Mouse (Mus musculus): ENCODE data around the gene Arhgap29. TPM values are rescaled to one million over a fixed set of nuclear protein-coding genes. Genes with fewer than 3 reads are reported as not detected.

The Arhgap29 gene
- total RNA-seq, 2 experiments from 2014 or later = 9.0 to 18.0 TPM

DNA sequence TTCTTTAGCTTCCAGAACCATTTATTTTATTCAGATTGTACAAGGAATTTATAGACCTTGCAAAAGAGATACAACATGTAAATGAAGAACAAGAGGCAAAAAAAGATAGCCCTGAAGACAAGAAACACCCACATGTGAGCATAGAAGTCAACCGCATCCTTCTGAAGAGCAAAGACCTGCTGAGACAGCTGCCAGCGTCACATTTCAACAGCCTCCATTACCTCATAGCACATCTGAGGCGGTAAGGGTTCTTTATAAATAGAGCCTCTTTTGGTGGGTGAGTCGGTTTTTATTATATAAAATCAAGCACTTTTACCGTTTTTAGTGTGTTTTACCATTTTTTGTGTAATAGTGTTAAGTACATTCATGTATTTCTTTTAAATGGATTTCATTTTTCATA is 57.5 kb downstream of the Arhgap29 start:
- DNase-seq (ENCODE audit: low spot score) = no peak

DNA sequence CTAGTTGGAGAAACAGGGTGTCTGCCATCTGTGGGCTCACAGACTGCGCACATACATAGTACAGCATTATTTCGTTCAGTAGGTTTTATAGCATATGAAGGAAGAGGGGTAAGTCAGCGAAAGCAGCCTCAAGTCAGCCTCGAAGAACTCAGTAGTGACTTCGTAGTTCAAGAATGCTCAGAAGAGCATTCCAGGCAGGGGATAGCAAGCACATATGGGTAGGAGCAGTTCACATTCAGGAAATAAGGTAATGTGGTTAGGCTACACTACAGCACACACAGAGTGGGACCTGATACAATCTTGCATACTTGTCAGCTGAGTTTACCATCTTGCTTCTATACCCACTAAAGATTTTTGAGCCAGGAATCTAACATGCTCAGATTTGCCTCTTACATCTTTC is 58.0 kb downstream of the Arhgap29 start:
- DNase-seq (ENCODE audit: low spot score) = no peak

DNA sequence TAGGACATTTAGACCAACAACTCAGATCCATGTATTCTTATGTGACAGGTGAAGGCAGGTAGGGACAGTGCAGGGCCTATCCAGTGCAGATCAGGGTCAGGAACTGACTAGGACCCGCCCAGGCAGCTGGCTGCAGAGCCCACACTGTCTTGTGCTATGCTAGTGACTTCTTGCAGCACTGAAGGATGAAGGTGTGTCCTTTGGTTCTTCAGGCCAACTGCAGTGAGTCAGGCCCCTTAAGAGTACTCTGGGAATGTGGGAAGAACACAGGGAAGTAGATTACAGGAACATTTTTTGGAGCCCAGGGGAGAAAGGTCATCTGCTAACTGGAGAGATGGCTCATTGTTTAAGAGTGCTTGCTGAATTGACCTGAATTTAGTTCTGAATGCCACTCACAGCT is 60.1 kb downstream of the Arhgap29 start:
- DNase-seq (ENCODE audit: low spot score) = peak; percentile 41

DNA sequence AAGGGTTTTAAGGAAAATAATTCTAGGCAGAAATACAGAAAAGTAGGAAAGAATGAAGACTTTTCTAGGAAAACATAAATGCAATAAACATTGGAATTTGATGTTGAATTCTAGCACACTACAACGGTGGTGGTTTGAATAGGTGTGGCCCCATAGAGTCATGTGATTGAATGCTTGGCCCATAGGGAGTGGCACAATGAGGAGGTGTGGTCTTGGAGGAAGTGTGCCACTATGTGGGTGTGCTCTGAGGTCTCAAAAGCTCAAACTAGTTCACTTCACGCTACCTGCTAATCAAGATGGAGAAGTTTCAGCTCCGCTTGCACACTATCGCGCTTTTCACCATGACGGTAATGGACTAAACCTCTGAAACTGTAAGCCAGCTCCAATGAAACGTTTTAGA is 66.1 kb downstream of the Arhgap29 start:
- DNase-seq (ENCODE audit: low spot score) = no peak

DNA sequence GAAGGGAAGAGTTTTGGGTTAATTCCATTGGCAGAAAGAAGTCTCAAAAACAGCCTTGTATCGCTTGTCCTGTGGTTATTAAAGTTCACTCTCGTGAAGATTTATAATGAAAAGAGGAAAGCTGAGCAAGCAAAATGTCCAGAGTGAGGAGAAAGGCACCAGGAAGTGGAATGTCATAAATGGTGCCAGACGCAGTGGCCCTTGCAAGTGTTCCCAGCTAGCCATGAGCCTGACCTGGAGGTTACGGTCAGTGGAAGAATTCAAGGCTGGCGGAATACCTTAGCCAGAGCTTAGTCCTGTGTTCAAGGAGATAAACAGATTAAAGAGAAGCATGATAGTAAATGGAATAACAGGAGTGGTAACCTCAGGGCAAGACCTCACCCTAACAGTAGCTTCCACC is 66.8 kb downstream of the Arhgap29 start:
- no peak for DNase-seq (ENCODE audit: low spot score)

DNA sequence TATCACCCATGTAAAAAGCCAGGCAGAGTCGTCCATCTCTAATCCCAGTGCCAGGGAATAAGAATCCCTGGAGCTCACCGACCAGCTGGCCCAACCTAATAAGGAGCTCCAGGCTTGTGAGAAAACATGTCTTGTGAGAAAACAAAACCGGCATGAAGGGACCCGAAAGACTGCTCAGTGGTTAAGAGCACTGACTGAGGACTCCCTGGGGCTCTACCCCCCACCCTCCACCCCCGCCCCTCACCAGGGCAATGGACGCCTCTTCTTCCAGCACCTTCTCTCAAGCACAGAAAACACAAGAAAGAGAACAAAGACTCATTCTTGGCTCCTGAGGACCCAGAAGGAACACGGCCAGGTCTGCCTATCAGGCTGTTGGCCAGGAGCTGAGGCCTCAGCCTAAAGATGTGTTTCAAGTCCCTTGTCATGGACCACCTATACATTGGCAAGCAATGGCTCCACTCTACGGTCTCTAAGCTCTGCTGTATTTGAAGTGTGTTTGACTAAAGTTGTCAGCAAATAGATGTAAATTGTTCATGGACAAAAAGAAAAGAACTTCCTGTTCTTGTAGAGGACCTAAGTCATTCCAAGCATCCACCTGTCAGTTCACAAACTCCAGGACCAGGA is 68.8 kb downstream of the Arhgap29 start:
- DNase-seq (ENCODE audit: low spot score) = no peak

DNA sequence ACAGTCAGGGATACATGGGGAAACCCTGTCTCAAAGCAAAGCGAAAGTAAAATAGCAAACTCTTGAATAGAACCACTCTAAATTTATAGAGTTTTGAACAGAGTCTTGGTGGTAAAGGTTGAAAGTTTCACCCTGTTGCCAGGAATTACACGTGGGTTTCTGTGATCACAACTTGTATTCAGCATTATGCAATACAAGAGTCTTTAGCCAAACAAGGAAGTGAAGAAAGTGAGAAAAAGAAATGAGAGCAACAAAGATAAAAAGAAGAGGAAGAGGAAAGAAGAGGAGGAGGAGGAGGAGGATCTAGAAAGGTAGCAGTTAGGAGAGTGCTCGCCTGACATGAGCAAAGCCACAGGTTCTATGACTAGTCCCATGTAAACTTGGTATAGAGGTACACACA is 70.0 kb downstream of the Arhgap29 start:
- DNase-seq (ENCODE audit: low spot score) = no peak

DNA sequence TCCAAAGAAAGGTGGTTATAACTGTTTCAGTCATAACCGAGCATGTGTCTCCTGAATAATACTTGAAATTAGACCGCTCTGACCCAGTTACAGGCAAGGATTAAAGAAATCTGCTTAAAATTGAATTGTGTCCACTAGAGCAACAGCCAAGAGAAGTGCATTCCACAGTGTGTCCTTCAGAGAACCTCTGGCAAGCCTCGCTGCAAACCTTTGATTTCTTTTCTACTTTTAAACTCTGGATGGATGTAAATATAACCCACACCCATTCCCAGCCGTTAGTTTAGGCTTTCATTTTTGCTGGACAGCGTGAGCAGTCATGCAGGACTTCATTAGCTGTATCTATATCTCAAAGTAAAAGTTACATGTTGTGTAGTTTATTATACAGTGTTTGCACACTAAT is 74.3 kb downstream of the Arhgap29 start:
- peak; percentile 18 for DNase-seq (ENCODE audit: low spot score)

DNA sequence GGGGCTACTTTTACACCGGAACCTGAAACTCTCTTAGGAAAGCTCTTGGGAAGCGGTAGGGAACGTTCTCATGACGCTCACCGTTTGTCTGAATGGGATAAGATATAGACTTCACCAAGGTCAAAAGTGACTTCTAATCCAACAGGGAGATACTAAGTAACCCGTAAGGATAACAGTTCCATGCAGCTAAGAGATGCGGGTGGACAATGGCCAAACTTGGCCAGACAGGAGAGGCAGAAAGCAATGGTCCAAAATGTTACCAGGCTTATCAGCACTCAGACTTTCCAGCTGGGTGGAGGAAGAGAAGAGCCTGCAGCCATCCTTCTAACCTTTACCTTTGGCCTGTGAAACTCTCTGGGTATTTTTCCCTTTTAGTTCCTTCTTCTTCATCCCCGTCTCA is 75.4 kb downstream of the Arhgap29 start:
- no peak for DNase-seq (ENCODE audit: low spot score)

DNA sequence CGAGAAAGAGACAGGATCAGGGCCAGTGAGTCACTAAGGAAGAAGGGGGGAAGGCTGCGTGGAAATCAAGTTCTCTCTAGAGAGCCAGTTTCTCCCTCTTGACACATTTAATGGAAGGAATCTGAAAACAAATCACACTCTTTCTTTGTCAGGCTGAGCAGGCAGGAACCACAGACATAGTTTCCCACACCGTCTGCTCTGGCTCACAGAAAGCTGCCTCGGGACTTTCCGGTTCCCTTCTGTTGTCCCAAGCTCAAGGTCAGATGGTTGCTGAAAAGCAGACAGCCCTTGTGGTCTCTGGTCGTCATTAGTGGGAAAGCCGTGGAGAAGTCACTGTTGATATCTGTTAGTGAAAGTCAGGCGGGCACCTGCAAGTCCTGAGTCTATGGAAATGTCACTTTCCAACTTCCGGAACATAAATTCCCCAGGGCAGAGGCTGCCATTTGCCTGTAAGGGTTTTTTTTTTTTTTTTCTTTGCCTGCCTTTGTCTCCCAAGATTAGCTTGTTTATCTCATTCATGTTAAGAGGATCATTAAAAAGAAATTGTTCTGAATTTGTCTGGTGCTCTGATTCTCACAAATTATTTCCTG is 81.0 kb downstream of the Arhgap29 start:
- DNase-seq (ENCODE audit: low spot score) = no peak

DNA sequence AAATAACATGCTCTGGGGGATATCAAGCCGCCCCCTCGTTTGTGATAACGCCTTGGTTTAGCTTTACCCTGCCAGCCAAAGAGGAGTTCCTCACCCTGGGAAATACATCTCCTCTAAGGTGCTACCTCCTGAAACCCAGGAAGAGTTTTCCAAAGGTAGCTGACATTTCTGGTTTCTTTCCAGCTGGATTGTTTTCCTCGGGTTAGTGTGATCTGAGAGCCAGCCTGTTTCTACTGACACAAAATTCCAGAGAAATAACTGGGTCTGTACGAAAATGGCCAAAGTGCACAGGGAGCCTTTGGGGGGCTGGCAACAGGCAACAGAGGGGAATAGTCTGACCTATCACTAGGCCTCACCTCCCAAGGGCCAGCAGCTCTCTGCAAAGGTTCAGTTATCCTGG is 81.9 kb downstream of the Arhgap29 start:
- DNase-seq (ENCODE audit: low spot score) = no peak

DNA sequence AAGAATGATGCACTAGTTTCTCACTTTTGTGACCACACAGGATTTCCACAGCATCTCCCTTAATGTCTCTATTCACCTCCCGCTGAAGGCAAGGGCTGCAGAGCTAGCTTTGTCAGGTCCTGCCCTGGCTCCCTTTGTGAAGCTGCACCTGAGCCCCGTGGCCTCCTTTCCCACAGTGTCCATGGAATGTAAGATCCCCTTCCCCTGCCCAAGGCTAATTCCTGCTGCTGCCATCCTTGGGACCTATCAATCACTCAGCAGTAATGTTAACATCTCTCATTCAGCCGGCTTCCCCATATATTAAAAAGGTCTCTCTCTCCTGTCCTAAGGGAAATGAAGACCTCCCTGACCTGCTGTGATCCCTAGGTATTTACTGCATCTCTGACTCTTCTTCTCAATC is 82.8 kb downstream of the Arhgap29 start:
- DNase-seq (ENCODE audit: low spot score) = no peak

DNA sequence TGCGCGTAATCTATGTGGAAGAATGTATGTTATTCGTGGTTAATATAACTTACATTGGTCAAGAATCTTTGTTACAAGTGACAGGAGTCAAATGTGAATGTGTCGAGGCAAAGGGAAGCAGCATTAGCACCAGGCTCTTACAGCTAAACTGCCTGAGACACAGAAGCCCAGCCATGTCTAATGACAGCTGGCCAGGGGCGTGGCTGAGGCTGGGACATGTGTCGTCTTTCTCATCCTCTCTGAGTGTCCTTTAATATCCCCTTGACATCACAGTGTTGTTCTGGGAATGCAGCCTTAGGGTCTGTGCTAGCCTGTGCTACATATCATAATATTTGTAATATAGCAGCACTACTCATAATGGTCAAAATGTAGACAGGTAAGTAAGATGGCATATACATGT is 88.2 kb downstream of the Arhgap29 start:
- no peak for DNase-seq (ENCODE audit: low spot score)

DNA sequence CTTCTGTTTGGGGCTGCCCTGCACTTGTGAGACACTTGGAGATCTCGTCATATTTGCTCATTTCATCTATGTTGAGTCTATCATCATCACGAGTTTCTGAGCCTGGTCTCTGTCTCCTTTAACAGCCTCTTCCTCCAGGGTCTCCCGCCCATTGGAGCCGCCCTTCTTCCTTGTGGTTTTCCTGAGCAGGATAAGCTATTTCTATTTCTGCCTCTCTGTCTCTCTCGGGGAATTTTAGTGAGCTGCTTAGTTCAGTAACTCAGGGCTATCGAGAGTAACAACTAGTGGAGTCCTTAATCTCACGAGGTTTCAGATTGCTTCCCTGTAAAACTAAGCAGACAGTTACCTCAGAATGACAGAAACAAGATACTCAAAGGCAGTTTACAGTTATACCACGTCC is 90.8 kb downstream of the Arhgap29 start:
- no peak for DNase-seq (ENCODE audit: low spot score)

DNA sequence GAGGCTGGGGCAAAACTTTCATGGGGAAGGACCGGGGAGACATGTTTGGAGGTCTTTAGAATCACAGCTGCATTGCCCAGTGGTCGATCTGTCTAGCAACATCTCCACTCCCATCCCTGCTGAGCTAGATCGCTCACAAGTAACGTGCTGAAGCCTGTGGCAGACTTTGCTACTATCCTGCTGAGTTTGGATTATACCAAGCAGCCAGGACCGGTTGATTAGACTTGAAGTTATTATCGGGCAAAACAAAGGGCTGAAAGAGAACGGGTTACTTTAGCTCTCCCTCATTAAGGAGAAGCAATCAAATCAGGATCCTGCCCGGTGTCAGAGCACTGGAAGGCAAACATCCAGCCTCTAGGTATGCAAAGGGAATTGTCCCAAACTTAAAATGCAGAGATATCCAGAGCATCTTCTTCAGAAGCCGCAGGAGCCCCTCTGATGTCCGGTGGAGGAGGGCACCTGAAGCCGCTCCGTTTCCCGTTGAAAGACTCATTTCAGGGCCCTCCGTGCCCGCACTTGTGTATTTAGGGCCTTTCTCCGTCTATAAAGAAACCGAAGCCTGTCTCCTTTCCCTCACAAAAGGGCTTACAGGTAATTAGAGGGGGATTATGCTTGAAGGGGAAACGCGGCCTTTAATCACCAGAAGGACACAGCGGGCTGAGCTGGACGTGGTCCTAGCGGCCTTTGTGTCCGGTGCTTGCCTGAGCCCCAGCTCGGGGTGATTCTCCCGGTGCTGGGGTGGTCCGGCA is 91.6 kb downstream of the Arhgap29 start, which contains the start of gene Abca4:
Gene Abca4, plus strand, starts transcription at position 645 of the 749 bp plus-strand sequence.
- DNase-seq (ENCODE audit: low spot score) = no peak

DNA sequence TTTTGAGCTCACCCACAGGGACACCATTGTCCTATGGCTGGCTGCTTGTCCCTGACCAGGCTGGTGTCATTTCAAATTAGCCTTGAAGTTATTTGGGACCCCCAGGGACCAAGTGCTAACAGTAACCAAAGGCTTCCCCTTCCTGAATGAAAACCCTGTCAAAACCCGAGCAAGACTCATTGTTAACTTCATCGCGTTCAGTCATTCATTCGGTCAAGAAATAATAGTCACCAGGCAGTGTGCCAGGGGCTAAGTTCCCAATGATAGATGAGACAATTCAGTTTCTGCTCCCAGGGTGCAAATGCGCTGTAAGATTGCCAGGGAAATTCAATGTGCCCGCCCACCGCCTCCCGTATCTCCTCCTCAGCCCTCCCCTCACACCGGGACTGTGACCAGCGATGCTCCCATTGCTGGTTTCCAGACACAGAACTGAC is 93.9 kb downstream of the Arhgap29 start:
- DNase-seq (ENCODE audit: low spot score) = peak; percentile 58

DNA sequence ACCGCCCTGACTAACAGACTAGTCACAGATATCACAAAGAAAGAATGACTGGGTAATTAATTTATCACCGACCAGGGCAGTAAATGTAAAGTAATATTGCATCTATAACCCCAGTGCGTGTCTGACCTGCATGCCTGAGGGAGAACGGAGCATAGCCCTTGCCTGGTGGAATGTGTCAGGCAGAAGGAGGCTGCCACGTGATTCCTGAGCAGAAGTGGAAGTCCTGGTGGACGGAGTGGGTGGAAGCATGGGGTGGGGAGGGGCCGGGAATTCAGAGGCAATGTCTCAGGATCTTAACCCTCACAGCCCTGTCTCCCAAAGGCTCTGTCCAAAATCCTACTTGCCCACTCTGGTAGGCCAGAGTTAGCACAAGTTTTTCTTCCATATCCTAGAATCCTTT is 95.1 kb downstream of the Arhgap29 start:
- no peak for DNase-seq (ENCODE audit: low spot score)

DNA sequence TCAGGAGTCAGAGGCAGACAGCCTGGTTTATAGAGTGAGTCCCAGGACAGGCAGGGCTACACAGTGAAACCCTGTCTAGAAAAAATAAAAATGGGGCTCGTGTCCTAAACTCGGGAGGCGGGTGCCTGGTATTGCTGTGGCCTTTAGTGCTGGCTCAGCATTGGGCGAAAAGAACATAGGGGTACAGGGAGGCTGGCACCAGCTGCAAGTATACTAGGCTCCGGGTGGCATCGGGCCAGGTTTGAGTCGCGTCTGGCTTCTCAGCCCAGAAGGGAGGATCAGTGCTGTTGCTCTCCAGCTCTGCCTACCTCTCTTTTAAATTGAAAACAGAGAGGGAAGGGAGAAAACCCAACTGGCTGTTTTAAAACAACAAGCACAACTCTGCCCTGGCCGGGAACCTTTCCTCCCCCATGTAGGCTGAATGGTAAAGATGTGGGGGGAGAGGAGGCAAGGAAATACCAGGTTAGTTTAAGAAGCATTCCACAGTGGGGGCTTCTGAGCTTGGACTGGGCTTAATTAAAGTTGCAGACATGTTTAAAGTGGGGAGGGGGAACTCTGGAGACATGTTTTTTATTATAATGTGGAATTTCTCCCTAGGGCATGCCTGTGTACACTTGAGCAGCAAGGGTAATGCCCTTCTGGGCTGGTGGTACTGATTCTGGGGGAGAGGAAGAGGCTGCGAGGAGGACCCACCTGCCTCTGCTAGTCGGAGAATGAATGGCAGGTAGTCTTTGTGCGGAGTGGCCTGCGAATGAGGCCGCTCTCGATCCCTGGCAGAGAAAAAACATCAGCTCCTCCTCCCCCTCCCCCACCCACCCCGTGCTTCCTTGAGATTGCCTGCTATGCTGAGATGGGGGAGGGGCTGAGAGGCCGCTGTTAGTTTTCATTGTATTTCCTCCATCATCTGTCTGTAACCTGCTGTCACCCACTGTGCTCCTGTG is 95.8 kb downstream of the Arhgap29 start:
- no peak for DNase-seq (ENCODE audit: low spot score)

DNA sequence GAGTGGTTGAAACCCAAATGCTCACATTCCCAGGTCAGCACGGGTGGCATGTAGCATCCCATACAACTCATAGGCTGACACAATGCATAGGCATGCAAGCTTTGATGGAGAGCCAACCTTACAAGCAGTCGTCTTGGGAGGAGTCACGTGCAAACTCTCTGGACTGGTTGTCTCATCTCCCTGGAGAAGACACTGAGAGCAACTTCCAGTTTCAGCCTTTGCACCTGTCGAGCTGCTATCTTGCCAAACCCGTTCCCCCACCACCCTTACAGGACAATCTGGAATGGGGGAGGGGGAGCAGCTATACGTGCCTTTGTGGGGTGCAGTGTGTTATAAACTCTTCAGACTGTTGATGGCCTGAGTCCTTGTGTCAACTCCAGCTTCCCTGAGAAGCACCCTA is 96.8 kb downstream of the Arhgap29 start:
- DNase-seq (ENCODE audit: low spot score) = no peak

DNA sequence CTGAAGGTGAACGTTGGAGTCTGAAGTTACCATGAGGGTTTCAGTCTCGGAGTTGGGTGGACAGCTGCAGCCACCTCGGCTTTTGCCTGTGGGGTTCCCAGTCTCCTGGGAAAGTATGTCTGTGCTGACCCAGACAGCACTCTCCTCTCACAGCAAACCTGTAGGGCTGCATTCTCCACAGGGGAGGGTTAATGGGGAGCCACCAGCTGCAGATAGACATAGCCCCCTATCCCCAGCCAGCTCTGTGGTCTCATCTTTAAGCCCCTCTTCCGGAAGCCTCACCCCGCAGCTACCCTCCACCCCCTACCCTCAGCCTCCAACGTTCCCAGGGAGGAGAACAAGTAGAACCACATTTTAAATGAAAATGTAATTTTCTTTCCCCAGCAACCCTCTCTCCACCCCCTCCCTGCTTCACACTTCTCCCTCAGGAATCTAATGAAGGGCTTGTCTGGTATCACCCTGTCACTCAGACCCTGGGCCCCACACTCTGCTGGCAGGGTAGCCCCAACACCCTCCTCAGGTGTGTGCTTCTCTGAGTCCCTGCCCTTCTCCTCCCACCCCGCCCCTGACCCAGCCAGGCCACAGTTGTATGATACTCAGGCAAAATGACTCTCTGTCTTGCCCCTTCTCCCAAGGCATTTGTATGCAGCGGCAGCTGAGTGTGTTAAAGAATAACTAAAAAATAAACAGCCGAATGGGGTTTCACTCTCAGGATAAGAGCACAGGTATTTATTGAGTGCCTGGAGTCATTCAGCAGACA is 106.3 kb downstream of the Arhgap29 start:
- no peak for DNase-seq (ENCODE audit: low spot score)

DNA sequence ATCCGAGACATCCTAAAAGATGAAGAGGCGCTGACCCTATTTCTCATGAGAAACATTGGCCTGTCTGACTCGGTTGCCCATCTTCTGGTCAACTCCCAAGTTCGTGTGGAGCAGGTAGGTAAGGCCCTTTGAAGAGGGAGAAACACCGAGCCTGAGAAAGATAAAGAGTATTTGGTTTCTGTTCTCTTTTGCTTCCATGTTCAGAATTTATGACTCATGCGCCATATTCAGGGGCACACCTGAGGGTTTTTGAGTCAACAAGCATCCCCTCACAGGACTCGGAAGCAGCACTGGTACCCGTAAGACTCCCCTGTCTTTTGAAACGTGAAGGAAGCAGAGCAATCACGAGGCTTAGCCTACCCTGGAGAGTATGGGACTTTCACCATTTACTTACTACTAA is 110.2 kb downstream of the Arhgap29 start:
- no peak for DNase-seq (ENCODE audit: low spot score)
